Mouse (Mus musculus): ENCODE data around the gene Susd6. TPM values are rescaled to one million over a fixed set of nuclear protein-coding genes. Genes with fewer than 3 reads are reported as not detected.

Susd6 gene
- polyA plus RNA-seq, 1 experiment = 22.9 TPM

DNA sequence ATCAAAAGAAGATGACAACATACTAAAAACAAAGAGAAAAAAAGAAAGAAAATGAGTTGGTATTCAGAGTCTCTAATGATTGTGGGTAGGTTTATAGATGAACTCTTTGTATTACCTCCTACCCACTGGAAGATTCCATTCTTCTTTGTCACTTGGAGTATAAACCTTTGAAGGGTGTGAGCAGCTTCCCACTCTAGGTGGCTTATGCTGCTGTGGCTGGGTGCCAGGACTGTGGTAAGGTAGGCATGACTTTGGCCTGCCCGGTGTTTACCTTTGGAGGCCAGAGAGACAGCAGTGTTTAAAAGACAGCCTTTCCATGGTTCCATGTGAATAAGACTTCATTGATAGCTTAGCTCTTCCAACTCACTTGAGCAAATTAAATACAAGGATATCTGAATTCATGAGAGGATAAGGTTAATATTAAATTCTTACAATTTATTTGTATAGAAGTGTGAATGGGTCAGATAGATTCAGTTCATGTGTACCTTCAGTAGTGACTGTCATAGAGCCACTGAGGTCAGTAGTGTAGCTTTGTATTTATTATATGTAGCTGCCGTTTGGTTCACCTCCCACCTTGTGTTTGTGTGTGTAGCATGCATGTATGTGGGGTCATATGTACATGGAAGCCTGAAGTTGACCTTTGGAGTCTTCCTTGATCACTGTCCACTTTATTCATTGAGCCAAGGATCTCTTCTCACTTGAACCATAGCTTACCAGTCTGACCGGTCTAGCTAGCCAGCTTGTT lies 44.0 kb downstream of the Susd6 start:
- no peak for DNase-seq (ENCODE audit: extremely low spot score in 1 of 2, low spot score in 1 of 2)

DNA sequence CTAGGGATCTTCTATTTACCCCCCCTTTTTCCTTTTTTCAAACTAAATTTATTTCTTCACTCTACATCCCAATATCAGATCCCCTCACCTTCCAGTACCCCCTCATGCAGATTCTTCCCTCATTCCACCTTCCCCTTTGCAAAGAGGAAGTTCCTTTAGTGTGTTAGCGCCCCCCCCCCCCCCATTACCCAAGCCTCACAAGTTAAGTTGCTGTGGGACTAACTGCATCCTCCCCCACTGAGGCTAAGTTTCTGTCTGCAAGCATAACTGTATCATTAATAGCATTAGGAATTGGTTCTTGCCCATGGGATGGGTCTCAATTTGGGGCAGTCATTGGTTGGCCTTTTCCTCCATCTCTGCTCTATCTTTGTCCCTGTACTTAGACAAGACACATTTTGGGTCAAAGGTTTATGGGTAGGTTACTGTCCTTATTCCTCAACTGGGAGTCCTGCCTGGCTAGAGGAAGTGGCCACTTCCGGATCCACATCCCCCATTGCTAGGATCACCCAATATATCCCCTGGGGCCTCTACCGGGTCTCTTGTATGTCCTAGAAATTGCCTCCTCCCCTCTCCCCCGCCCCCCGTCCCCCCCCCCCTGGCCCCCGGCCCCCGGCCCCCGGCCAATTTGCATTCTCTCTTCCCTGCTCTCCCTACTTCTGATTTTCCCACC lies 44.7 kb downstream of the Susd6 start:
- no peak for DNase-seq (ENCODE audit: extremely low spot score in 1 of 2, low spot score in 1 of 2)

DNA sequence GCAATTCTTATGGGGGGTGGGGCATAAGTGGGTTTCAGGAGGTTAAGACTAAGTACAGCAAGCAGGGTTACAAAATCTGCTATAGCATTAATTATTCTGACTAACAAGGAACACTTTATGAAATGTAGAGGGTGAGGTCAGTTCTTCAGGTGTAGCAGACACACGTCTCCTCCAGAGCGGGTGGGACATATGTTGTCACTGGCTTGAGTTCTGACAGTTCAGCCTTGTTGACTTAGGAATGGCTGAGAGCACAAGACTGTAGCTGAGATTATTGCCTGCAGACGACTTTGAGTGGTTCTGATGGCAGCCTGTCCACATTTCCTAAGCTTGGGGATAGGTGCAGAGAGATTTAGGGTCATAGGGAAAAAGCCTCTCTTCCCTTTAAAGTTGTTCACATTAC lies 47.3 kb downstream of the Susd6 start:
- DNase-seq (ENCODE audit: extremely low spot score in 1 of 2, low spot score in 1 of 2) = no peak

DNA sequence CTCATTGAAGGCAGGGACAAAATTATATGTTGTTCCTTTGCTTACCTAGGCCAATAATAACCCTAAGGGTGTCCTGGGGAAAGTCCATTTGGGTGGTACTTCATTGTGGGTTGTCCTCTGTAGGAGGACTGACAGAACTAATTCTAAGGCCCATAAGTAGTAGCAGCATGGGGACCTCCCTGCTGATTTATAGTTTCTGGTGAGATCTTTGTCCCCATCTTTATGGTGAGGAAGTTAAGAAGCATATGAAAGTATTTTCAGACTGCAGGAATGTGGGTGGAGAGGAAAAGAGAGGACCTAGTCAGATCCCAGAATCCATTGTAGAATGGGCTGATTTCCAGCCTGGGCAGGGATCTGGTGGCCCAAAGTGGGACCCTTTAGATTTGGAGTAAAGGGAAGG lies 48.0 kb downstream of the Susd6 start:
- no peak for DNase-seq (ENCODE audit: extremely low spot score in 1 of 2, low spot score in 1 of 2)

DNA sequence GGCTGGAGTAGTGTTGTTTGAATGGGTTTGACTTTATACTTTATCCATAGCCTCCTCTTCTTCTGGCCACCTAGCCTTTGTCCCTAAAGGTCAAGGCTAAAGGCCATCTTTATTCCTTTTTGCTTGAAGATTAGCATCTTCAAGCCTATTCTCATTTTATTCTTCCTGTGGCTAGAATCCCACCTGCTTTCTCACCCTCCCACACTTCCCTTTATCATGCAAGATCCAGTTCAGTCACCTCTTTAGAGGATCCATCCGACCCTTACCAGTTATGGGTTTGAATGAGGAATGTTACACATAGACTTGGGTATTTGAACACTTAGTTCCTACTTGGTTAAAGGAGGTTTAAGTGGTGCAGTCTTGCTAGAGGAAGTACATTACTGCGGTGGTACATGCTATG lies 48.5 kb downstream of the Susd6 start:
- DNase-seq (ENCODE audit: extremely low spot score in 1 of 2, low spot score in 1 of 2) = no peak

DNA sequence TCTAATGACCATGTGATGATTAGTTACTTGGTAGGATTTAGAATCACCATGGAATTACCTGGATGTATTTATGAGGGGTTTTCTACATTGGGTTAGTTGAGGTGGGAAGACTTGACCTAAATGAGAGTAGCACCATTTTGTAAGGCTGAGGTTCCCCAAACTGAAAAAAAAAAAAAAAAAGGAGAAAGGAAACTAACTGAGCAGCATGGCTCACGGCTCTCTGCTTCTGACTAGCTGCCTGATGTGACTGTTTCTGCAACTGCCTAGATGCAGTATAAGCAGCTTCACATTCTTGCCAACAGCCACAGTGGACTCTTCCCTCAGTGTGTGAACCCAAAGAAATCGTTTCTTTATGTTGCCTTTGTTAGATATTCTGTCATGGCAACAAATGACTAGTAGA lies 49.3 kb downstream of the Susd6 start:
- DNase-seq (ENCODE audit: extremely low spot score in 1 of 2, low spot score in 1 of 2) = no peak

DNA sequence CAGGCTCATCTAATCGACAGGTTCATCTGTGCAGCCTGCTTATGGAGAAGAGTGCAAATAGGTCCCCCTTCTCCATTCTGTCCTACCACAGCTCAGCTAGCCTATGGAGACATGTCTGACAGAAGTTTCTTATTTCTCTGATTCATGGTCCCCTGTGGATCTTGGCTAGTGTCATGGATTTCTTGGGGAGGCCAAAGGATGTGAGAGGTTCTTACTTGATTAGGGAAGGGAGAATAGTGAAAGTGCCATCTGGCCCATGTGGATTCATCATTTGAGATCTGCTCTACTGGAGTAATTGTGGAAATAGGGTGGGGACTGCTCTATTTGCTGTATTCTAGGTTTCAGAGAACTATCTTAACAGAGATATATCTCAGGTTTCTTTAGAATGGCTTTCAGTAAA lies 51.3 kb downstream of the Susd6 start:
- no peak for DNase-seq (ENCODE audit: extremely low spot score in 1 of 2, low spot score in 1 of 2)

DNA sequence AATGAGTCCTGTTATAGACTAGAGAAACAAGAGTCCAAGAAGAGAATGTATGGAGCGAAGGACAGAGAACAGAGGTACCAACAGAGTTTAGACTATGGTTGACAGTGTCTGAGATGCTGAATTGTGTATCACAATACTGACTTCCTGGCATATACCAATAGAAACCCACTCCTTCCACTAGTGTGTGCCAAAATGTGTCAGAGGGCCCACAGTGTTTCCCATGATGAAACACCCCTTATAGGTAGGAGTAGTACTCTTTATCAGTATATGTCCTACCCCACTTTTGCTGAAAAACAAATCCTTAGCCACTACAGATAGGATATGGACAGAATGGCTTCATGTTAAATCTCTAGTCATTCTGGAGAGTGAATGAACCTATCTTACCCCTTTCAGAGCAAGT lies 52.3 kb downstream of the Susd6 start:
- no peak for DNase-seq (ENCODE audit: extremely low spot score in 1 of 2, low spot score in 1 of 2)

DNA sequence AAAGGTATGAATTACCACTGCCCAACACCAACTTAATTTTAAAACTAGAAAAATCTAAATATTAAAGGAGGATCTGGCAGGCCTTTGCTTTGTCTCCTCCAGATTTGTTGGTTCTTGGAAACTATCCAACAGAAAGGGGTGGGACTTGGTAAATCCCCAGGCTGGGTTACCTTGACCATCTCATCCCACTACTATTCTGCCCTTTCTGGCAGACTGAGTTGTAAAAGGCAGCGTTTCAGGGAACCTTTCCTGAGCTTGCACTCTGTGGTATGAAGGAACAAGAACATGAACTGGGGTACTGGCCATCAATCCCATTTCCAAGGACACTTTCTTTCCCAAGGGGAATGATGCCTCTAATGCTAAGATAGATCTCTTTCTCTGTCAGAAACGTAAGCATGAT lies 52.9 kb downstream of the Susd6 start:
- no peak for DNase-seq (ENCODE audit: extremely low spot score in 1 of 2, low spot score in 1 of 2)

DNA sequence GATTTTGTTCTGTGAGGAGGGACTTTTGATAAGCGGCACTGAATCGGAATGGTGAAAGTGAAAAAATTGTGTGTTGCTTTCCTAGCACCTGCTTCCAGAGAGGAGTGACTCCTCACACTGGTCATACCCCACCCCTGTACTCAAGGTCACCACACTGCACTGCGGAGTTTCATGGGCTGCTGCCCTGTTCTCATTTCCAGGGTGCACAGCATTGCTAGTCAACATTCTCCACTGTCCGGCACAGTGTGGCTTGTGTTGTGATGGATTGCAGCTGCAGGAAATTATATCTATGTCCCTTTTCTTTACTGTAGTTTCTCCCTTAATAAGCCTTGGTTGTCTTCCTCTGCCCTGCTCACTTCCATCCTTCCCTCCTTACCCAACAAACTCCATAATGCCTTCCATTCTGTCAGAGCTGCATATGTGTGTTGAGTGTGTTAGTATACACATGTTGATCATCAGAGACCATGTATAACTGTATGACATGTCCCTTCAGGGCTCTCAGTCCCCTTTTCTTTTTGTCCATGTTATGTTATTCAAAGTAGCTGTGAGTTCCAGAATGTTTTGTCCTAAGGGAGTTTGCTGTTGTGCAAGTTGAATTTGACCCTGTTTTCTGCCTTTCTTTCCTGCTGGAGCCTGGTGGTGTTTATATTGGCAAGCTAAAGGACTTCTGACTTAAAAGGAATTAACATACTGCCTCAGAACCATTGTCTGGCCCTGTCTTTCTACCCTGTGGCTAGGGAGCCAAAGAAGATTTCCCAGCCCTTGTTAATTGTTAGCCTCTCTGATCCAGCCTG lies 53.5 kb downstream of the Susd6 start:
- no peak for DNase-seq (ENCODE audit: extremely low spot score in 1 of 2, low spot score in 1 of 2)

DNA sequence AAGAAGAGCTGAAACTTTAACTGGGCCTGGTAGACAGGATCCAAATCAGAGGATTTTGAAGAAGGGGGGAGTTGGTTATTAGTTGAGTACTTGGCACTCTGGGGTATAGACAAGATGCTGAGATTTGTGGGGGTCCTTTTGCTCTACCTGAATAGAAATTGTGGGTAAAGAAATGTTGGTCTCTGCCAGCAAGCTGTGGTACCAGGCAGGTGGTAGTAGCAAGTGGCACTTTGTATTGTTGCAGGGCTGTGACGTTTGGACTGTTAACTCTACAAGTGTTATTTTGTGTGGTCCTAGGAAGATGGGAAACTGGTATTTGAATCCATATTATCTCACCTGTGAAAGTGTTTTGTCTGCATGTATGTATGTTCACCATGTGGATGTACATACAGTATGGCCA lies 55.6 kb downstream of the Susd6 start:
- no peak for DNase-seq (ENCODE audit: extremely low spot score in 1 of 2, low spot score in 1 of 2)

DNA sequence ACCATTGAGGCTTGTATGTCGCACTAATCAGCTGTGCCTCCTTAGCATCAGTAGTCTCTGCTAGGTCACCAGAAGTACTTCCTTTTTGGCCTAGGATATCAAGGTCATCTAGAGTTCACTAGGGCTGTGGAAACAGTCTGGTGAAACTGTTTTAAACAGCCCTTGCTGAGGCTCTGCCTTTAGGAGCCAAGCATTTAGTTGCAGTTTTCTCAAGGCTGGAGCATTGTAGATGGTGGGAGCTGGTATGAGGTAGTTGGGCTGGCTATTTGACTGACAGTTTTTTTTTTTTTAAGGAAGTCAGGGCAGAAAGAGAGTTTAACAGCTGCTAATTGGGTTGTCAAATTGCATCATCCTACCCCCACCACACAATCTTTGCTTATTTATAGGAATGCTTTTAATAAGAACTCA lies 56.6 kb downstream of the Susd6 start:
- DNase-seq (ENCODE audit: extremely low spot score in 1 of 2, low spot score in 1 of 2) = no peak

DNA sequence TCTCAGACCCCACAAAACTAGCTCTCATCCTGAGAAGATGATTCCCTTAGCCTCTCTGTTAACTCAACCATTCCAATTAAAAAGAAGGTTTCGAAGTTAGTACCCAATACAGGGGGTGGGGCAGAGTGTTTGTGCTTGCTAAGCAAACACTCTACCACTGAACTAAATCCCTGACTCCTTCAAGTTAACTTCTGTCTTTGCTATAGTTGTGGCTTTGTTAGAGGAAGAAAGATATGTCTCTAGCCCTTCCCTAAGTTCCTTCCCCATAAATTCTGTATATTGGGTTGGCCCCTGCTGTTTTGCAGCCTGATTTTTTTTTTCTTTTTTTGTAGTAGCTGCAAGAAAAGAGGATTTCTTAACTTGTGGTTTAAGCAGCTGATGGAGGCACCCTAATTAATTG lies 61.7 kb downstream of the Susd6 start:
- DNase-seq (ENCODE audit: extremely low spot score in 1 of 2, low spot score in 1 of 2) = no peak

DNA sequence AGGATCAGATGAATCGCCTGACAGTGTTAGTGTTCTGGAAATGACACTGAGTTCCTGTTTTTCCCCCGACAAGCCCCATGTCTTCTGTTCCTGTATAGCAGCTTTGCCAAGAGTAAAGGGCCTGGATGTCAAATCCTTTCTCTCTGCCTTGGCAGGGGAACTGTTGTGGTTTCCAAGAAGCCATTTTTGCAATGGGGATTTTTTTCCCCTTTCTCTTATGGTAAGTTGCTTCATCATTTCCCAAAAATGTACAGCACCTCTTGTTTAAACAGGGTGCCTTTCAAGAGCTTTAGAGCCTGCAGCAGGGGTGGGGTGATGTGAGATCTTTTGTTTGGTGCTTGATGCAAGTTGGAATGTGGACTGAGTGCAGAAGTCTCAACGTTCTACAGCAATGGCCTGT lies 63.4 kb downstream of the Susd6 start:
- DNase-seq (ENCODE audit: extremely low spot score in 1 of 2, low spot score in 1 of 2) = no peak

DNA sequence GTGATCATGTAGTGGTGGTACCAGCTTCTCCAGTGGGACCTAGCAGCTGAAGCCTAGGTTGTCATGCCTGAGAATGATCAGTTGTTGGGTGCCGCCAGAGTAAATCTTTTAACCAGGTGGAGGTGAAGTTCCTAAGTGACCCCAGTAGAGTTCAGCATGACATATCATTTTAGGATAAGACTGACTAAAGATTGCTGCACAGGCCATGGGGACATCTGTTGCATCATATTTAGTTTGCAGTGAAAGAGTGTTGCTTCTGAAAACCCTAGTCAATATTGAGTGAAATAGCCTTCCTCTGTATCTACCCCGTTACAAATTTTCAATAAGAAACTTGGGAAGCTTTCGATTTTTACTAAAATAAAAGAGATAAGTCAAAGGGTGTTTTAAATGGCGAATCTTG lies 64.4 kb downstream of the Susd6 start:
- no peak for DNase-seq (ENCODE audit: extremely low spot score in 1 of 2, low spot score in 1 of 2)

DNA sequence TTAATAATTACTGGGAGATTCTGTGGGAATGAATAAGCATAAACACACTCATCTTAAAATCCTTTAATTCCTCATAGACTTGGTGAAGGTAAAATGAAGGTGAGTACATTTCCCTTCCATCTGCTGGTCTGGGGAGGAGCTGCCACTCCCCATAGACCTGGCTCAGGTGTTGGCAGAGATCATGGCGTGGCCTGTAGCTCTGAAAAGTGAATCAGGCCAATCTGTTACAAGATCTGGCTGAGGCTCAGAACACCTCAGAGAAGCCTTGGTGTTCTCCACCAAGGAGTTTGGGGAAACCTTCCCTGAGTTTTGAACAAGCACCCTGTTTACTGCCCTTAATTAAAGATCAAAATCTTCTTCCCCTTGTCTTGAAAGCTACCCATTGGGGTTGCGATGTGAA lies 64.8 kb downstream of the Susd6 start:
- no peak for DNase-seq (ENCODE audit: extremely low spot score in 1 of 2, low spot score in 1 of 2)

DNA sequence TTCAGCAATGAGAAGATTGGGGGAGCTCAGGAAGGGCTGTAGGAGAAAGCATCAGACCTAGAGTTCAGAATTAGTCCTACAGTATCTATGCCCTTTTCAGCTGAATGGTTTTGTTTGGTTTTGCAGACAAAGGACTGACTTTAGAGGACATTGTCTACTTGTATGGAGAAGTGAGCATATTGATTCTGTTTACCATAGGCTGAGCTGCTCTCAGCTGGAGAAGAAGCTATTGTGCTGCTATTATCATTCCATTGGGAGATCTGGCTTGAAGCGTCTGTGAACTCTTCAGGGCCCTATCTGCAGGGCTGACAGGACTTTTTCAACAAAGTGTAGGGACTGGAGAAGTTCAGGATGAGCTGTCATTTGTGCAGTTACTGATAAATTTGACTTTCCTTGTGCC lies 65.3 kb downstream of the Susd6 start:
- no peak for DNase-seq (ENCODE audit: extremely low spot score in 1 of 2, low spot score in 1 of 2)

DNA sequence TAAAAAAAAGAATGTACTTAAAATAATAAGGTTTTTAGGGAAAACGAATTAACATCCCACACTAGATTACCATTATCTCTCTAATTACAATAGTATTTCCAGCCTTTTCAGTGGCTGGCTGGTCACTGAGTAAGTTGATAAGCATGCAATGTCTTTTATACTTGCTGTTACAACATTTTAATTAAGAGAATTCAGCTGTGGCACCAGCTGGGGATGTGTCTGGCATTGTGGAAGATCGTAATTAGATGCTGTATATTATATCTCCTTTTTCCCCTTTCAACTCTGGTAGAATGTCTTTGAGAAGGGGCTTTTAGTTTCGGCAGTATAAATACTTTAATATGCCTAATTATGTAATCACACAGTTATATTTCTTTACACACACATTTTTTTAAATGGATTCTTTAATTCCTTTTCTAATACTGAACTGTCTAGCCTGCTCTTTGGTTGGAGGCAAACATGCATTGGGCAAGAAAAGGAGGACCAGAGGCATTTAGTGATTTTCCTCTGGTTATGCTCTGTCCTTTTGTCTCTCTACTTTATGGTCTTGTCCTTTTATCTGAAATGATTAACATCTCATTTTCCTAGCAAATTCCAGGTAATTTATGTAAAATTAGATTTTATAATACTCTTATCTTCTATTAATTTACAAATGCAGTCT lies 67.5 kb downstream of the Susd6 start:
- DNase-seq (ENCODE audit: extremely low spot score in 1 of 2, low spot score in 1 of 2) = no peak

DNA sequence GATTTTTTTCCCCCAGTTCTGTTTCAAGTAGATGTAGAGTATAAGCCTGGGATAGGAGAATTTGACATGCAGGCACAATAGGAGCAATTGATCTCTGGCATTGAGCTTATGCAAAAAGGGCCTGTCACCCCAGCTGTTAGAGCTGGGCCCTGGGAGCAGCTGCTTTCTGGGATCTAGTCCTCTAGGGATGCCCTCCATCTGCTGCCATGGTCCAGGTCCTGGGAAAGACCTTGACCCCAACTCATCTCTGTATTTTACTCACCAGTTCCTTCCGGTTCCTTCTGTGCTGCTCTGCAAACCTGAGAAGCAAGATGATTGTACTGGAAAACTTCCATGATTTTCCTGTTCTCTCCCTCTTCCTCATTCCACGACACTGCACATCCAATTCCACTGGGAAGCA lies 68.0 kb downstream of the Susd6 start:
- DNase-seq (ENCODE audit: extremely low spot score in 1 of 2, low spot score in 1 of 2) = no peak

DNA sequence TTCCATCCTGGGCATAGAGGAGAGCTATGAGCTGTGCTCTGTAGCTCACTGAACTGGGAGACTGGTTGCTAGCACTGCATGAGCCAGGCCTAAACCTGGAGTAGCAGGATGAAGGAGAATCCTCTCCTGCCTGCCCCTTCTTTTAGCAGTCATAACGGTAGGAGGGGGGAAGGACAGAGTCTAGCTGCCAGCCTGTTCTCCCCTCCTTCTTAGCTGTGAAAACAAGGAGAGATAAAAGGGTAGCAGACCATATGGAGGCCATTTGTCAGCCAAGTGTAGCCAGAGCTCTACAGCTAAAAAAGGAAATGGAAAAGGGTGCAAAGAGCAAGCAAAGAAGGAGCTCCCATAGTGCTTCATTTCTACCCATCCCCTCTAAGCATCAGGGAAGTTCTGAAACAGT lies 71.6 kb downstream of the Susd6 start:
- DNase-seq (ENCODE audit: extremely low spot score in 1 of 2, low spot score in 1 of 2) = peak in 1 of 2 experiments; percentile 63

DNA sequence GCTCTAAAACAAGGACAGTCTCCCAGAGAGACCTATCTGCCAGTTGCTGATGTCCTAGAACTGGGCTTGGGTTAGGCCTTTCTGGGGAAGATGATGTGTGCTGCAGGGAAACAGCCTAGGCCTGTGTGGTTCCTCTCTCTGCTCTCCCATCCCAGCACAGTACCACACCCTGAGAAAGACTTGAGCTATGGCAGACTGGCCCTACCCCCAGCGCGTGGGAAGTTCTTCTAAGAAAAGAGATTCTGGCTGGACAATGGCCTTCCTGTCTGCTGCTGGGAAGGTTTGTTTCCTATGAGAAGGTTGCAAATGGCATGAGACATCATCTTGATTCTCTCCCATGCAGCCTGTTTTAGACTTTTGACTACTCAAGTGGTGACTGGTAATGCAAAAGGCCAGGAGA lies 73.1 kb downstream of the Susd6 start:
- DNase-seq (ENCODE audit: extremely low spot score in 1 of 2, low spot score in 1 of 2) = no peak

All from frontal cortex, adult 2 months (tissue).